Mouse (Mus musculus) intestine, postnatal 0 days (tissue): ENCODE measurements around the gene Ell2. TPM values are rescaled to one million over a fixed set of nuclear protein-coding genes. Genes with fewer than 3 reads are reported as not detected.

Source experiments
- ATAC-seq: fragments of 200-750 bp; cut with Nextera tagmentation; 2 replicates; pipeline ENCODE4 v1.8.0; 2017; ENCODE audit warnings: mild to moderate bottlenecking, moderate TSS enrichment, moderate library complexity
- H3K27ac ChIP-seq: fragments of 300-500 bp; sonication (generic); 2 replicates; pipeline ENCODE4 v1.5.1; 2014; ENCODE audit warnings: mild to moderate bottlenecking, low read depth, low read length, moderate library complexity
- H3K27me3 ChIP-seq: fragments of 300-500 bp; sonication (generic); replicated peaks from 2 replicates; pipeline ENCODE4 v1.6.1; 2014; ENCODE audit warnings: low read length, mixed read lengths; ENCODE audit not compliant: control insufficient read depth, insufficient read depth
- H3K36me3 ChIP-seq: fragments of 300-500 bp; sonication (generic); 2 replicates; pipeline ENCODE4 v1.6.1; 2014; ENCODE audit warnings: mild to moderate bottlenecking, moderate library complexity; ENCODE audit not compliant: control insufficient read depth, insufficient read depth
- H3K4me1 ChIP-seq: fragments of 300-500 bp; sonication (generic); replicated peaks from 2 replicates; pipeline ENCODE4 v1.6.1; 2014; ENCODE audit warnings: antibody characterized with exemption, low read length, mixed read lengths; ENCODE audit not compliant: control insufficient read depth, insufficient read depth
- H3K4me2 ChIP-seq: fragments of 300-500 bp; sonication (generic); replicated peaks from 2 replicates; pipeline ENCODE4 v1.6.1; 2014; ENCODE audit warnings: low read depth, mild to moderate bottlenecking, moderate library complexity
- H3K4me3 ChIP-seq: fragments of 300-500 bp; sonication (generic); 2 replicates; pipeline ENCODE4 v1.5.1; 2014; ENCODE audit warnings: low read depth, low read length
- H3K9ac ChIP-seq: fragments of 300-500 bp; sonication (generic); 2 replicates; pipeline ENCODE4 v1.6.1; 2014; ENCODE audit warnings: mild to moderate bottlenecking, low read depth, low read length
- H3K9me3 ChIP-seq: fragments of 300-500 bp; sonication (generic); 2 replicates; pipeline ENCODE4 v1.6.1; 2016; ENCODE audit warnings: mixed run types; ENCODE audit not compliant: control insufficient read depth
- CTCF ChIP-seq: sonication (generic); IDR thresholded peaks from 2 replicates; pipeline ENCODE4 v1.5.1; 2016; ENCODE audit warnings: low read depth, mild to moderate bottlenecking, control low read depth, antibody characterized with exemption, moderate library complexity
- WGBS: fragments of 180-500 bp; shearing (Covaris S2); extraction: QIAGEN DNeasy Blood & Tissue Kit; methylation state at CpG from one replicate; pipeline ENCODE4 v1.1.7; 2014; 5-methylcytosine and 5-hydroxymethylcytosine counted together
- polyA plus RNA-seq: library from polyadenylated mRNA; unstranded; fragments of >200 nt; fragmentation: Nextera tagmentation; extraction: Ambion mirVana; gene quantifications from 2 replicates; pipeline ENCODE4 v1.2.1, GENCODE M21; 2015

Ell2 gene
- polyA plus RNA-seq, 1 experiment from 2014 or later = 4.1 TPM

GRCm38 (mm10) chr13:75760859-75761548 is 54.4 kb downstream of the Ell2 start:
- WGBS = 92% methylated on average over 4 of the region's 4 CpGs
- no peak for TF ChIP-seq CTCF
- H3K27ac ChIP-seq = no peak overlapping the region
- H3K4me2 ChIP-seq = no peak overlapping the region
- H3K36me3 ChIP-seq = peaks cover 8% of the 10 kb centered on the region; the same call in 1 of the 2 replicates
- no peaks in the 10 kb centered on the region for H3K4me1 ChIP-seq
- no peaks in the 10 kb centered on the region for H3K27me3 ChIP-seq
- H3K4me3 ChIP-seq = no peak overlapping the region
- H3K9ac ChIP-seq = no peak overlapping the region
- ATAC-seq = no peak
- no peaks in the 10 kb centered on the region for H3K9me3 ChIP-seq

GRCm38 (mm10) chr13:75762759-75763158 is 56.2 kb downstream of the Ell2 start:
- Histone ChIP-seq H3K27me3 (no peaks in the 10 kb centered on the region), H3K4me3 (no peak overlapping the region), H3K9ac (no peak overlapping the region), H3K36me3 (peaks cover 8% of the 10 kb centered on the region; the same call in 1 of the 2 replicates), H3K27ac (no peak overlapping the region), H3K4me2 (no peak overlapping the region), H3K9me3 (no peaks in the 10 kb centered on the region), H3K4me1 (no peaks in the 10 kb centered on the region)
- 93% methylated on average over 4 of the region's 4 CpGs for WGBS
- ATAC-seq = no peak
- no peak for TF ChIP-seq CTCF

GRCm38 (mm10) chr13:75763280-75763679 is 56.7 kb downstream of the Ell2 start:
- Histone ChIP-seq H3K9ac (no peak overlapping the region), H3K4me2 (no peak overlapping the region), H3K9me3 (no peaks in the 10 kb centered on the region), H3K4me3 (no peak overlapping the region), H3K36me3 (peaks cover 10% of the 10 kb centered on the region; the same call in 1 of the 2 replicates), H3K27me3 (no peaks in the 10 kb centered on the region), H3K27ac (no peak overlapping the region), H3K4me1 (no peaks in the 10 kb centered on the region)
- WGBS = 52% methylated on average over 3 of the region's 3 CpGs
- ATAC-seq = no peak
- TF ChIP-seq CTCF = no peak

- H3K9ac ChIP-seq = no peak overlapping the region
- ATAC-seq = no peak
- H3K27me3 ChIP-seq = no peaks in the 10 kb centered on the region
- H3K4me2 ChIP-seq = no peak overlapping the region
- H3K9me3 ChIP-seq = no peaks in the 10 kb centered on the region
- no peak overlapping the region for H3K4me3 ChIP-seq
- WGBS = 79% methylated on average over 1 of the region's 1 CpGs
- TF ChIP-seq CTCF = no peak
- no peak overlapping the region for H3K27ac ChIP-seq
- H3K4me1 ChIP-seq = no peaks in the 10 kb centered on the region
- H3K36me3 ChIP-seq = peaks cover 10% of the 10 kb centered on the region; the same call in 1 of the 2 replicates
Observed at GRCm38 (mm10) chr13:75765742-75766141, 59.2 kb downstream of the Ell2 start.

- no peak overlapping the region for H3K4me2 ChIP-seq
- H3K9ac ChIP-seq = no peak overlapping the region
- no peak for ATAC-seq
- H3K27me3 ChIP-seq = no peaks in the 10 kb centered on the region
- TF ChIP-seq CTCF = no peak
- H3K9me3 ChIP-seq = no peaks in the 10 kb centered on the region
- peaks cover 10% of the 10 kb centered on the region; the same call in 1 of the 2 replicates for H3K36me3 ChIP-seq
- no peak overlapping the region for H3K27ac ChIP-seq
- WGBS = 84% methylated on average over 5 of the region's 5 CpGs
- no peaks in the 10 kb centered on the region for H3K4me1 ChIP-seq
- no peak overlapping the region for H3K4me3 ChIP-seq
Observed at GRCm38 (mm10) chr13:75766238-75766637, 59.7 kb downstream of the Ell2 start.

GRCm38 (mm10) chr13:75766967-75767366 is 60.4 kb downstream of the Ell2 start:
- no peaks in the 10 kb centered on the region for H3K27me3 ChIP-seq
- H3K4me2 ChIP-seq = no peak overlapping the region
- no peak for TF ChIP-seq CTCF
- peaks cover 10% of the 10 kb centered on the region; the same call in 1 of the 2 replicates for H3K36me3 ChIP-seq
- H3K27ac ChIP-seq = no peak overlapping the region
- WGBS = 89% methylated on average over 2 of the region's 2 CpGs
- H3K9ac ChIP-seq = no peak overlapping the region
- no peak overlapping the region for H3K4me3 ChIP-seq
- no peaks in the 10 kb centered on the region for H3K9me3 ChIP-seq
- no peaks in the 10 kb centered on the region for H3K4me1 ChIP-seq
- ATAC-seq = no peak
